Mouse (Mus musculus) cerebellum, postnatal 14 days (tissue): ENCODE data around the gene Irs3.
"Not testable (repeated sequence)": the region's sequence is repeated elsewhere in the genome, so short reads cannot be mapped to it uniquely, and the experiment has no call there.

Source experiments
- DNase-seq, 2 experiments: peaks; one replicate each; pipeline ENCODE4 v3.0.0; 2021; ENCODE audit warnings: mixed read lengths in 2 of 2

The Irs3 gene

GRCm38 (mm10) chr5:137614921-137615320 is 30.6 kb downstream of the Irs3 start:
- DNase-seq: not testable (repeated sequence)

- no peak for DNase-seq
Observed at GRCm38 (mm10) chr5:137613550-137613949, 32.0 kb downstream of the Irs3 start, which contains the start of gene Pcolce. TSS of gene Pcolce (minus strand) at chr5:137613784.

- DNase-seq: no peak
Observed at GRCm38 (mm10) chr5:137613076-137613475, 32.4 kb downstream of the Irs3 start.

GRCm38 (mm10) chr5:137611245-137611602 is 34.3 kb downstream of the Irs3 start:
- no peak for DNase-seq

GRCm38 (mm10) chr5:137610548-137611244 is 34.8 kb downstream of the Irs3 start:
- no peak for DNase-seq

- no peak for DNase-seq
Observed at GRCm38 (mm10) chr5:137610056-137610455, 35.5 kb downstream of the Irs3 start.

- no peak for DNase-seq
Observed at GRCm38 (mm10) chr5:137609292-137609691, 36.2 kb downstream of the Irs3 start.

- no peak for DNase-seq
Observed at GRCm38 (mm10) chr5:137608654-137609190, 36.8 kb downstream of the Irs3 start.

- no peak for DNase-seq
Observed at GRCm38 (mm10) chr5:137607860-137608653, 37.5 kb downstream of the Irs3 start.

GRCm38 (mm10) chr5:137601365-137601729 is 44.2 kb downstream of the Irs3 start:
- DNase-seq: peak in 1 of 2 experiments; percentile 38

GRCm38 (mm10) chr5:137600619-137601364 is 44.7 kb downstream of the Irs3 start, which contains the start of gene Mospd3:
TSS of gene Mospd3 (minus strand) at chr5:137601058.
- peak; percentile 96 to 97 for DNase-seq

GRCm38 (mm10) chr5:137600281-137600618 is 45.3 kb downstream of the Irs3 start:
- DNase-seq: no peak

- peak in 1 of 2 experiments; percentile 25 for DNase-seq
Observed at GRCm38 (mm10) chr5:137599600-137599999, 45.9 kb downstream of the Irs3 start.

GRCm38 (mm10) chr5:137598100-137598826 is 47.3 kb downstream of the Irs3 start:
- DNase-seq: no peak

- DNase-seq: no peak
Observed at GRCm38 (mm10) chr5:137597625-137598024, 47.9 kb downstream of the Irs3 start.

GRCm38 (mm10) chr5:137596601-137597261 is 48.8 kb downstream of the Irs3 start:
- DNase-seq: no peak

GRCm38 (mm10) chr5:137595921-137596320 is 49.6 kb downstream of the Irs3 start:
- DNase-seq: no peak
